Mouse (Mus musculus) neural tube, embryonic 15.5 days (tissue): ENCODE data around the gene Gclm. TPM values are rescaled to one million over a fixed set of nuclear protein-coding genes. Genes with fewer than 3 reads are reported as not detected.
"Not testable (repeated sequence)": the region's sequence is repeated elsewhere in the genome, so short reads cannot be mapped to it uniquely, and the experiment has no call there.

ENCODE experiments used
- ATAC-seq: fragments of 200-750 bp; cut with Nextera tagmentation; 2 replicates; pipeline ENCODE4 v1.8.0; 2017; ENCODE audit warnings: mild to moderate bottlenecking, moderate TSS enrichment, moderate library complexity; ENCODE audit not compliant: low FRiP score
- H3K27ac ChIP-seq: fragments of 300-500 bp; sonication (generic); replicated peaks from 2 replicates; pipeline ENCODE4 v1.5.1; 2015; ENCODE audit warnings: mild to moderate bottlenecking, inconsistent platforms
- H3K27me3 ChIP-seq: fragments of 300-500 bp; sonication (generic); replicated peaks from 2 replicates; pipeline ENCODE4 v1.6.1; 2015; ENCODE audit warnings: inconsistent platforms
- H3K36me3 ChIP-seq: fragments of 300-500 bp; sonication (generic); 2 replicates; pipeline ENCODE4 v1.6.1; 2015; ENCODE audit warnings: inconsistent platforms
- H3K4me1 ChIP-seq: fragments of 300-500 bp; sonication (generic); 2 replicates; pipeline ENCODE4 v1.6.1; 2015; ENCODE audit warnings: inconsistent platforms
- H3K4me2 ChIP-seq: fragments of 300-500 bp; sonication (generic); 2 replicates; pipeline ENCODE4 v1.6.1; 2015; ENCODE audit warnings: inconsistent platforms, mild to moderate bottlenecking, moderate library complexity
- H3K4me3 ChIP-seq: fragments of 300-500 bp; sonication (generic); replicated peaks from 2 replicates; pipeline ENCODE4 v1.5.1; 2015; ENCODE audit warnings: mild to moderate bottlenecking, inconsistent platforms
- H3K9ac ChIP-seq: fragments of 300-500 bp; sonication (generic); replicated peaks from 2 replicates; pipeline ENCODE4 v1.6.1; 2015; ENCODE audit warnings: mild to moderate bottlenecking, inconsistent platforms
- H3K9me3 ChIP-seq: fragments of 300-500 bp; sonication (generic); replicated peaks from 2 replicates; pipeline ENCODE4 v1.6.1; 2016; ENCODE audit warnings: inconsistent platforms
- WGBS: fragments of 180-500 bp; shearing (Covaris S2); methylation state at CpG from one replicate; pipeline ENCODE4 v1.1.7; 2015; ENCODE audit warnings: mixed read lengths; 5-methylcytosine and 5-hydroxymethylcytosine counted together
- polyA plus RNA-seq: library from polyadenylated mRNA; unstranded; fragments of >200 nt; fragmentation: Nextera tagmentation; extraction: Ambion mirVana; gene quantifications from 2 replicates; pipeline ENCODE4 v1.2.1, GENCODE M21; 2015

The Gclm gene
- polyA plus RNA-seq, 1 experiment from 2014 or later, result 50.0 TPM

DNA sequence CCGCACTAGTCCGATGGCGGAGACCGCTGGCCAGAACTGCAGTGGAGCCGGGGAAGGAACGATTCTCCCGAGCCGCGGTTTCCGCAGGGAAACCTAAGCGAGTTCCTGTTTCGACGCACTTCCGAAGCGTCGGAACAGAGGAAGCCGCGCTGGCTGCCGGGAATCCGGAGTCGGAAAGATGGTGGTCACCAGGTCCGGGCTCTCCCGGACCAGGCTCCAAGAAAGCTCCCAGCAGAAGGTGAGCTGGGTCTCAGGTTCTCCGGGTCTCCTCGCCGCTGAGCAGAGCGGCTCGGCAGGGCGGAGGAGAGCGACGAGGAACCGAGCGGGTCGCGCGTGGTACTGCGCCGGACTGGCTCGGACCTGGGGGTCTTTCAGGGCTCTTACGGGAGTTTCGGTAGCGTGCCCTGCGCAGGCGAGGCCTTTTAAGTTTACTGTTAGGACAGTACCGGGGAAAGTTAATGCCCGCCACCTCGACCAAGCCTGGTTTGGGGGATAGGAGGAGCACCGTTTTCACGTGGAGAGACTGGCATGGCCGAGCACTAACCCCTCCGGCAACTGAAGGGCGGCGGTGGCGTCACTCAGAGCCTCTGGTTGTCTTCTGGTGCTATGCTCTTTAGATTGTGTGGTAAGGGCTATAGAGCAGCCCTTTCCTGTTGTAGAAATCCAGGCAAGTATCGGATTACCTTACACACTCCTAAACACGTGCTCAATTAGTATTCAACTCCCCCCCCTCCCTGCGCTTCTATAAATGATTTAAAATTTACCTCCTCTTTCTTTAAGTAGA, 29.1 kb downstream of the Gclm start, which contains the start of gene Dnttip2:
Gene Dnttip2 (plus strand): TSS at position 148 of the 784 bp plus-strand sequence.
- H3K4me1 ChIP-seq, result peaks cover 39% of the 10 kb centered on the region
- H3K27me3 ChIP-seq, result no peaks in the 10 kb centered on the region
- peak; percentile 95 for ATAC-seq
- H3K4me2 ChIP-seq, result peak within 1 kb of the TSS; percentile 74
- H3K36me3 ChIP-seq, result peaks cover 42% of the 10 kb centered on the region
- WGBS, result under 1% methylated on average over 56 of the region's 57 CpGs
- peak within 1 kb of the TSS; percentile 87 for H3K9ac ChIP-seq
- no peaks in the 10 kb centered on the region for H3K9me3 ChIP-seq
- peak within 1 kb of the TSS; percentile 80 for H3K27ac ChIP-seq
- peak within 1 kb of the TSS; percentile 91 for H3K4me3 ChIP-seq

DNA sequence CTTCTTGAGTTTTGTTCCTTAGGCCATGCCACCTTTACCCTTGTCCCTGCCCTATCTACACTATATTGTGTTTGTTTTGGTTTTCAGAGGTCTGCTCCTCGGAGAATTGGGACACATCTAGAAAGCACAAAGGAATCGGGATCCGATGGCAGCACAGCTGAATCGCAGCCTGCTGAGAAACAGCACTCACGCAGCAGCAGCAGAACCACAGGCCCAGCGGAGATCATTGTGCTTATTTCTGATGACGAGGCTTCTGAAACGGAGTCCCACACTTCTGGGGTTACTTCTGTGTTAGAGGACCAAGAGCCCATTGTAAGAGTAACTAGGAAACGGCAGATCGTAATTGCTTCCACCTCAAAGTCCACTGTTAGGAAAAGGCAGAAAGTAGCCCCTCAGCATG, 29.8 kb downstream of the Gclm start:
- Histone ChIP-seq H3K9ac (no peak overlapping the region), H3K4me1 (peaks cover 39% of the 10 kb centered on the region), H3K4me2 (peak overlapping the region; percentile 74), H3K36me3 (peaks cover 48% of the 10 kb centered on the region), H3K4me3 (peak overlapping the region; percentile 91), H3K27ac (no peak overlapping the region), H3K9me3 (no peaks in the 10 kb centered on the region), H3K27me3 (no peaks in the 10 kb centered on the region)
- WGBS, result 78% methylated on average over 10 of the region's 10 CpGs
- ATAC-seq, result no peak

GRCm38 (mm10) chr3:122287195-122287594, 41.8 kb downstream of the Gclm start:
- peaks cover 21% of the 10 kb centered on the region for H3K4me1 ChIP-seq
- no peak overlapping the region for H3K4me2 ChIP-seq
- H3K4me3 ChIP-seq, result no peak overlapping the region
- no peak for ATAC-seq
- H3K9me3 ChIP-seq, result no peaks in the 10 kb centered on the region
- H3K36me3 ChIP-seq, result peaks cover 32% of the 10 kb centered on the region
- H3K9ac ChIP-seq, result no peak overlapping the region
- H3K27me3 ChIP-seq, result no peaks in the 10 kb centered on the region
- no peak overlapping the region for H3K27ac ChIP-seq
- WGBS, result 77% methylated on average over 5 of the region's 5 CpGs

DNA sequence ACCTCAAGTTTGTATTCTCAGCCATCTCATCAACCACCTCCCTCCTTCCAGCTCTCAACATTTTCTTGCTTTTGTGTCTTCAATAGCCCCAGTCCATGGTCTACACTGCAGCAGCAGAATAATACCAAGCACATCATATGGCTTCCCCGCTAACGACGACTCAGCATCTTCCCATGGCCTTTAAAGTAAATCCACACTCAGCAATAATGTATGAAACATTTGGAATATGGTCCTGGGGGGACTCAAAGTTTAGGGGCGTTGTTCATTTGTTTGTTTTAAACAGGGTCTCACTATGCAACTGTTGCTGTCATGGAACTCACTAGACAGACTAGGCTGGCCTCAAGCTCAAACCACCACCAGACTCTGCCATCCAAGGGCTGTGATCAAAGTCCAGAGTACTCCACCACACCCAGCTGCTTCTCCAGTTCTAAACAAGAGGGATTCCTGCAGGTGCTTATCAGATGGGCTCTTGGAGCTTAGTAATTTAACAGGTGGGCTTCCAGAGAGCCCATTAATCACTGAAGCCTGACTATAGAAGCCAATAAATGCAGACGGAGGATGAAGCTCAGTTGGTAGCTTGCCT, 43.3 kb downstream of the Gclm start:
- Histone ChIP-seq H3K9ac (no peak overlapping the region), H3K9me3 (no peaks in the 10 kb centered on the region), H3K4me1 (peaks cover 27% of the 10 kb centered on the region), H3K36me3 (peaks cover 17% of the 10 kb centered on the region), H3K27me3 (no peaks in the 10 kb centered on the region), H3K4me2 (no peak overlapping the region), H3K27ac (no peak overlapping the region), H3K4me3 (no peak overlapping the region)
- ATAC-seq, result no peak
- 83% methylated on average over 5 of the region's 5 CpGs for WGBS

GRCm38 (mm10) chr3:122289344-122289743, 44.0 kb downstream of the Gclm start:
- ATAC-seq, result not testable (repeated sequence)
- WGBS, result 74% methylated on average over 3 of the region's 4 CpGs

GRCm38 (mm10) chr3:122290696-122291095, 45.3 kb downstream of the Gclm start:
- no peak for ATAC-seq

More at GRCm38 (mm10) chr3:122289344-122289743, 44.0 kb downstream of the Gclm start:
- H3K27me3 ChIP-seq, H3K9ac ChIP-seq, H3K4me2 ChIP-seq, H3K9me3 ChIP-seq, H3K27ac ChIP-seq, H3K4me3 ChIP-seq: not testable (repeated sequence)
- Histone ChIP-seq H3K4me1 (peaks cover 28% of the 10 kb centered on the region), H3K36me3 (peaks cover 11% of the 10 kb centered on the region)

GRCm38 (mm10) chr3:122291828-122292227, 46.5 kb downstream of the Gclm start:
- 43% methylated on average over 12 of the region's 12 CpGs for WGBS
- no peak for ATAC-seq

More at GRCm38 (mm10) chr3:122290696-122291095, 45.3 kb downstream of the Gclm start:
- Histone ChIP-seq H3K27me3 (no peaks in the 10 kb centered on the region), H3K9me3 (no peaks in the 10 kb centered on the region), H3K36me3 (peaks cover under 1% of the 10 kb centered on the region; the same call in 1 of the 2 replicates), H3K27ac (no peak overlapping the region), H3K4me2 (peak overlapping the region; percentile 83; the same call in 1 of the 2 replicates), H3K4me1 (peaks cover 42% of the 10 kb centered on the region), H3K4me3 (no peak overlapping the region), H3K9ac (no peak overlapping the region)
- 71% methylated on average over 7 of the region's 7 CpGs for WGBS

GRCm38 (mm10) chr3:122292300-122293222, 47.2 kb downstream of the Gclm start:
- no peaks in the 10 kb centered on the region for H3K9me3 ChIP-seq
- 7% methylated on average over 53 of the region's 54 CpGs for WGBS
- peak overlapping the region; percentile 83 for H3K4me2 ChIP-seq
- peak overlapping the region; percentile 68 for H3K4me3 ChIP-seq
- peak; percentile 52 for ATAC-seq
- peaks cover 49% of the 10 kb centered on the region for H3K4me1 ChIP-seq
- H3K27ac ChIP-seq, result peak overlapping the region; percentile 100
- H3K36me3 ChIP-seq, result no peaks in the 10 kb centered on the region
- peak overlapping the region; percentile 87 for H3K9ac ChIP-seq
- no peaks in the 10 kb centered on the region for H3K27me3 ChIP-seq

More at GRCm38 (mm10) chr3:122291828-122292227, 46.5 kb downstream of the Gclm start:
- peak overlapping the region; percentile 83 for H3K4me2 ChIP-seq
- H3K4me1 ChIP-seq, result peaks cover 43% of the 10 kb centered on the region
- no peaks in the 10 kb centered on the region for H3K36me3 ChIP-seq
- H3K27me3 ChIP-seq, result no peaks in the 10 kb centered on the region
- H3K27ac ChIP-seq, result peak overlapping the region; percentile 100
- H3K9ac ChIP-seq, result peak overlapping the region; percentile 87
- H3K4me3 ChIP-seq, result peak overlapping the region; percentile 68
- no peaks in the 10 kb centered on the region for H3K9me3 ChIP-seq

DNA sequence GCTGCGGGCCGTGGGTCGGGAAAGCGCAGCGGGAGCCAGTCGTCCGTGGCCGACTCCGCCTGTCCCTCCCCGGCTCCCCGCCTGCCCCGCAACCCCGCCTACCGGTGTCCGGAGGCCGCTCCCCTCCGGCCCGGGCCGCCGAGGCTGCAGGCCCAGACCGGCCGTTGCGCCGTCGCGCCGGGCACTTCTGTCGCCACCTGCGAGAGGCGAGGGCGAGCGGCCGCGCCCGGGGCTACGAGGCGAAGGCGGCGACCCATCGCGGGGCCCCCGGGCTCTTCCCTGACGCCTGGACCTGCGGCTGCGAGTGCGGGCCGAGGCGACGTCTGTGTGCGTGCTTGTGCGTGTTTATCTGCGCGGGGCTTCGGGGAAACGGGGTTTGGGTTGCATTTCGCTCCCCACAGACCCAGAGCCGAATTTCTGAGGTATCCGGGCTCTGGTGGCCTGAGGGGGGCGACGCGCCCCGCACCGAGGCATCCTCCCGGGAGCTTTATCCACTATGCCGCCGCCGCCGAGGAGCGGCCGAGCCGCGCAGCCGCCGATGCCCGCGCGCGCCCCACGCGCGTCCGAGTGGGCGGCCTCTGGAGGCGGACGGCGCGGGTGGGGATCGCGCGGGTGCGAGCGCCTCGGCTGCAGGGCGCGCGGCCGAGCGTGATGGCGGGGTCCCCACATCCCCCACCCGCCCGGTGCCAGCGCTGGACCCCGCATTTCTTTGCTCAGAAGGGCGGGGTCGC, 48.0 kb downstream of the Gclm start:
- Histone ChIP-seq H3K27ac (peak overlapping the region; percentile 100), H3K4me1 (peaks cover 49% of the 10 kb centered on the region), H3K36me3 (no peaks in the 10 kb centered on the region), H3K4me3 (peak overlapping the region; percentile 68), H3K9ac (peak overlapping the region; percentile 87), H3K4me2 (peak overlapping the region; percentile 83), H3K27me3 (no peaks in the 10 kb centered on the region), H3K9me3 (no peaks in the 10 kb centered on the region)
- WGBS, result 0% methylated on average over 100 of the region's 105 CpGs
- peak; percentile 85 for ATAC-seq

- Histone ChIP-seq H3K4me3 (peak within 1 kb of the TSS; percentile 68), H3K9me3 (no peaks in the 10 kb centered on the region), H3K27ac (peak within 1 kb of the TSS; percentile 100), H3K9ac (peak within 1 kb of the TSS; percentile 87), H3K4me2 (peak within 1 kb of the TSS; percentile 83), H3K27me3 (no peaks in the 10 kb centered on the region), H3K36me3 (no peaks in the 10 kb centered on the region), H3K4me1 (peaks cover 49% of the 10 kb centered on the region)
- WGBS, result 1% methylated on average over 37 of the region's 37 CpGs
- ATAC-seq, result peak; percentile 90
Measured at GRCm38 (mm10) chr3:122293954-122294850, 48.8 kb downstream of the Gclm start, which contains the start of gene Bcar3. Gene Bcar3 (plus strand): TSS chr3:122294136.
